Mouse (Mus musculus) hindbrain, embryonic 11.5 days (tissue): Measurements from ENCODE around the gene 1700037H04Rik. TPM values are rescaled to one million over a fixed set of nuclear protein-coding genes. Genes with fewer than 3 reads are reported as not detected.
"Not testable (repeated sequence)": the region's sequence is repeated elsewhere in the genome, so short reads cannot be mapped to it uniquely, and the experiment has no call there.

Experiments used
- ATAC-seq: fragments of 200-750 bp; cut with Nextera tagmentation; 2 replicates; pipeline ENCODE4 v1.8.0; 2017; ENCODE audit warnings: mild to moderate bottlenecking, moderate TSS enrichment, moderate library complexity; ENCODE audit not compliant: low FRiP score
- DNase-seq: peaks from one replicate; pipeline ENCODE4 v3.0.0-alpha.2; 2015; ENCODE audit warnings: low spot score
- H3K27ac ChIP-seq: fragments of 300-500 bp; sonication (generic); 2 replicates; pipeline ENCODE4 v1.5.1; 2014; ENCODE audit warnings: mild to moderate bottlenecking, low read depth, low read length
- H3K27me3 ChIP-seq: fragments of 300-500 bp; sonication (generic); 2 replicates; pipeline ENCODE4 v1.6.1; 2014; ENCODE audit warnings: mild to moderate bottlenecking, low read length, moderate library complexity, mixed read lengths; ENCODE audit not compliant: control insufficient read depth, insufficient read depth
- H3K36me3 ChIP-seq: fragments of 300-500 bp; sonication (generic); 2 replicates; pipeline ENCODE4 v1.6.1; 2014; ENCODE audit warnings: mild to moderate bottlenecking, low read length, moderate library complexity, mixed read lengths; ENCODE audit not compliant: control insufficient read depth, insufficient read depth
- H3K4me1 ChIP-seq: fragments of 300-500 bp; sonication (generic); replicated peaks from 2 replicates; pipeline ENCODE4 v1.6.1; 2014; ENCODE audit warnings: low read length, mixed read lengths; ENCODE audit not compliant: control insufficient read depth, insufficient read depth
- H3K4me2 ChIP-seq: fragments of 300-500 bp; sonication (generic); replicated peaks from 2 replicates; pipeline ENCODE4 v1.6.1; 2014; ENCODE audit warnings: mild to moderate bottlenecking, low read depth, low read length
- H3K4me3 ChIP-seq: fragments of 300-500 bp; sonication (generic); 2 replicates; pipeline ENCODE4 v1.5.1; 2014; ENCODE audit warnings: low read depth, low read length
- H3K9ac ChIP-seq: fragments of 300-500 bp; sonication (generic); 2 replicates; pipeline ENCODE4 v1.6.1; 2014; ENCODE audit warnings: low read depth, low read length
- H3K9me3 ChIP-seq: fragments of 300-500 bp; sonication (generic); 2 replicates; pipeline ENCODE4 v1.6.1; 2016; ENCODE audit warnings: low read length; ENCODE audit not compliant: control insufficient read depth
- WGBS: fragments of 180-500 bp; shearing (Covaris S2); extraction: QIAGEN DNeasy Blood & Tissue Kit; methylation state at CpG from one replicate; pipeline ENCODE4 v1.1.7; 2014; 5-methylcytosine and 5-hydroxymethylcytosine counted together
- polyA plus RNA-seq: library from polyadenylated mRNA; unstranded; fragments of >200 nt; fragmentation: Nextera tagmentation; extraction: Ambion mirVana; gene quantifications from 2 replicates; pipeline ENCODE4 v1.2.1, GENCODE M21; 2014

The 1700037H04Rik gene
- polyA plus RNA-seq, 1 experiment from 2014 or later = 122 TPM

GRCm38 (mm10) chr2:131105989-131106388 is 53.9 kb downstream of the 1700037H04Rik start:
- no peaks in the 10 kb centered on the region for H3K9me3 ChIP-seq
- H3K4me2 ChIP-seq = no peak overlapping the region
- WGBS = 87% methylated on average over 5 of the region's 5 CpGs
- no peak overlapping the region for H3K9ac ChIP-seq
- H3K27me3 ChIP-seq = no peaks in the 10 kb centered on the region
- H3K36me3 ChIP-seq = no peaks in the 10 kb centered on the region
- no peak for DNase-seq
- no peak overlapping the region for H3K4me3 ChIP-seq
- H3K27ac ChIP-seq = no peak overlapping the region
- H3K4me1 ChIP-seq = no peaks in the 10 kb centered on the region
- no peak for ATAC-seq

- not testable (repeated sequence) for H3K4me1 ChIP-seq, H3K9me3 ChIP-seq, H3K9ac ChIP-seq, H3K27me3 ChIP-seq, H3K4me2 ChIP-seq, H3K4me3 ChIP-seq, H3K27ac ChIP-seq, DNase-seq, H3K36me3 ChIP-seq, ATAC-seq
- 56% methylated on average over 4 of the region's 4 CpGs for WGBS
These were observed 54.8 kb downstream of the 1700037H04Rik start for GRCm38 (mm10) chr2:131105061-131105460.

GRCm38 (mm10) chr2:131104021-131104420 is 55.9 kb downstream of the 1700037H04Rik start:
- no peaks in the 10 kb centered on the region for H3K9me3 ChIP-seq
- H3K27me3 ChIP-seq = no peaks in the 10 kb centered on the region
- no peaks in the 10 kb centered on the region for H3K36me3 ChIP-seq
- no peak overlapping the region for H3K4me3 ChIP-seq
- no peak overlapping the region for H3K4me2 ChIP-seq
- no peaks in the 10 kb centered on the region for H3K4me1 ChIP-seq
- no peak overlapping the region for H3K9ac ChIP-seq
- ATAC-seq = no peak
- H3K27ac ChIP-seq = no peak overlapping the region
- 93% methylated on average over 4 of the region's 4 CpGs for WGBS
- DNase-seq = no peak

GRCm38 (mm10) chr2:131101530-131101929 is 58.4 kb downstream of the 1700037H04Rik start:
- 53% methylated on average over 3 of the region's 3 CpGs for WGBS
- H3K27ac ChIP-seq = no peak overlapping the region

GRCm38 (mm10) chr2:131097087-131097486 is 62.8 kb downstream of the 1700037H04Rik start:
- WGBS = 87% methylated on average over 4 of the region's 4 CpGs
- Histone ChIP-seq H3K9me3 (no peaks in the 10 kb centered on the region), H3K9ac (no peak overlapping the region), H3K27ac (no peak overlapping the region), H3K4me1 (no peaks in the 10 kb centered on the region), H3K4me2 (no peak overlapping the region), H3K4me3 (no peak overlapping the region), H3K36me3 (no peaks in the 10 kb centered on the region), H3K27me3 (no peaks in the 10 kb centered on the region)
- ATAC-seq = no peak
- peak; percentile 6 for DNase-seq

More at GRCm38 (mm10) chr2:131101530-131101929, 58.4 kb downstream of the 1700037H04Rik start:
- no peak overlapping the region for H3K4me3 ChIP-seq
- no peaks in the 10 kb centered on the region for H3K36me3 ChIP-seq
- H3K4me2 ChIP-seq = no peak overlapping the region
- ATAC-seq (no peak), DNase-seq (no peak)
- no peaks in the 10 kb centered on the region for H3K9me3 ChIP-seq
- H3K4me1 ChIP-seq = no peaks in the 10 kb centered on the region
- H3K9ac ChIP-seq = no peak overlapping the region
- no peaks in the 10 kb centered on the region for H3K27me3 ChIP-seq

Other genes starting within 250 kb of the 1700037H04Rik start
- gene Gfra4, start 117.0 kb downstream of the 1700037H04Rik start, polyA plus RNA-seq = 5.6 and 6.1 TPM in 2 replicates
- gene Adam33, start 96.3 kb downstream of the 1700037H04Rik start, polyA plus RNA-seq = 0.54 and 0.66 TPM in 2 replicates
- gene Siglec1, start 73.3 kb downstream of the 1700037H04Rik start, polyA plus RNA-seq = 0.10 and 0.15 TPM in 2 replicates
- gene Hspa12b, start 32.8 kb downstream of the 1700037H04Rik start, polyA plus RNA-seq = 4.0 and 4.6 TPM in 2 replicates
- not detected in 2 replicates for gene Gm11037, start 26.6 kb downstream of the 1700037H04Rik start, polyA plus RNA-seq
- 8.8 and 9.0 TPM in 2 replicates for gene Cenpb, start 20.0 kb upstream of the 1700037H04Rik start, polyA plus RNA-seq
- 102 and 106 TPM in 2 replicates for gene Cdc25b, start 26.9 kb upstream of the 1700037H04Rik start, polyA plus RNA-seq
- 7.7 and 9.4 TPM in 2 replicates for gene Spef1, start 27.2 kb upstream of the 1700037H04Rik start, polyA plus RNA-seq
- 23.9 and 25.2 TPM in 2 replicates for gene Ap5s1, start 47.0 kb upstream of the 1700037H04Rik start, polyA plus RNA-seq
- 8.7 and 10.7 TPM in 2 replicates for gene Mavs, start 74.0 kb upstream of the 1700037H04Rik start, polyA plus RNA-seq
- gene Pank2, start 102.4 kb upstream of the 1700037H04Rik start, polyA plus RNA-seq = 49.6 and 58.0 TPM in 2 replicates
- 12.0 and 13.6 TPM in 2 replicates for gene Rnf24, start 192.8 kb upstream of the 1700037H04Rik start, polyA plus RNA-seq